Mouse (Mus musculus) MEL (cell line): ENCODE measurements at regions not wholly inside any gene's neighbourhood (a gene's known extent, or its start where the extent isn't known, plus 50 kb on each side); places are given as distances from the start of the nearest gene placed in this dataset.

Experiments
- DNase-seq: peaks from one replicate; pipeline ENCODE4 v3.0.0; 2011; ENCODE audit warnings: low read depth, low spot score
- H3K27ac ChIP-seq: 2 replicates; pipeline ENCODE4 v1.5.1; 2012; ENCODE audit warnings: low read depth, mild to moderate bottlenecking, control low read depth, low read length, moderate library complexity; ENCODE audit not compliant: control insufficient read depth
- H3K27me3 ChIP-seq, 2 experiments: fragments of 150-350 bp in 1 of 2; sonication (generic) in 1 of 2; 2 replicates each; pipeline ENCODE4 v1.6.1; 2012; ENCODE audit warnings: low read length in 2 of 2, mild to moderate bottlenecking in 2 of 2, improper control_type of control experiment in 1 of 2, moderate library complexity in 1 of 2; ENCODE audit not compliant: insufficient read depth in 2 of 2, control insufficient read depth in 1 of 2
- H3K36me3 ChIP-seq, 2 experiments: 2 replicates each; pipeline ENCODE4 v1.6.1; 2012 to 2014; ENCODE audit warnings: low read length in 2 of 2, improper control_type of control experiment in 1 of 2, inconsistent platforms in 1 of 2, mild to moderate bottlenecking in 1 of 2; ENCODE audit not compliant: insufficient read depth in 2 of 2, control insufficient read depth in 1 of 2
- H3K4me1 ChIP-seq, 2 experiments: fragments of 150-350 bp in 1 of 2; sonication (generic) in 1 of 2; 2 replicates each; pipeline ENCODE4 v1.6.1; 2012; ENCODE audit warnings: low read length in 2 of 2, improper control_type of control experiment in 1 of 2, mild to moderate bottlenecking in 1 of 2; ENCODE audit not compliant: insufficient read depth in 2 of 2, control insufficient read depth in 1 of 2
- H3K4me3 ChIP-seq, 2 experiments: fragments of 150-350 bp in 1 of 2; sonication (generic) in 1 of 2; 2 replicates each; pipeline ENCODE4 v1.5.1; 2012; ENCODE audit warnings: low read depth in 2 of 2, low read length in 2 of 2, mild to moderate bottlenecking in 2 of 2, moderate library complexity in 2 of 2, control low read depth in 1 of 2, improper control_type of control experiment in 1 of 2; ENCODE audit not compliant: control insufficient read depth in 1 of 2, insufficient read depth in 1 of 2
- H3K79me2 ChIP-seq: 2 replicates; pipeline ENCODE4 v1.6.1; 2012; ENCODE audit warnings: mild to moderate bottlenecking, low read length, moderate library complexity; ENCODE audit not compliant: control insufficient read depth, poor library complexity, insufficient read depth
- H3K9ac ChIP-seq: 2 replicates; pipeline ENCODE4 v1.6.1; 2012; ENCODE audit warnings: low read depth, mild to moderate bottlenecking, control low read depth, low read length, moderate library complexity; ENCODE audit not compliant: control insufficient read depth, poor library complexity, severe bottlenecking
- H3K9me3 ChIP-seq: fragments of 150-350 bp; sonication (generic); replicated peaks from 2 replicates; pipeline ENCODE4 v1.6.1; 2012; ENCODE audit warnings: mild to moderate bottlenecking, low read length, improper control_type of control experiment, moderate library complexity; ENCODE audit not compliant: insufficient read depth
- CTCF ChIP-seq, 3 experiments: IDR thresholded peaks in 2 of 3; conservative IDR thresholded peaks in 1 of 3; 2 replicates each; pipeline ENCODE4 v1.5.1; 2011 to 2012; ENCODE audit warnings: low read length in 3 of 3, low read depth in 2 of 3, mild to moderate bottlenecking in 2 of 3, improper control_type of control experiment in 1 of 3, inconsistent platforms in 1 of 3, mixed read lengths in 1 of 3, moderate library complexity in 1 of 3; ENCODE audit not compliant: control insufficient read depth in 1 of 3, insufficient read depth in 1 of 3, poor library complexity in 1 of 3, severe bottlenecking in 1 of 3
- E2F4 ChIP-seq: IDR thresholded peaks from 2 replicates; pipeline ENCODE4 v1.6.1; 2011; ENCODE audit warnings: low read depth, low read length, improper control_type of control experiment, borderline replicate concordance
- ELF1 ChIP-seq: IDR thresholded peaks from 2 replicates; pipeline ENCODE4 v1.6.1; 2014; ENCODE audit warnings: low read depth, mild to moderate bottlenecking, inconsistent platforms, low read length, improper control_type of control experiment, moderate library complexity
- EP300 ChIP-seq, 2 experiments: IDR thresholded peaks; 2 replicates each; pipeline ENCODE4 v1.6.1; 2011; ENCODE audit warnings: improper control_type of control experiment in 2 of 2, low read length in 2 of 2, low read depth in 1 of 2, mild to moderate bottlenecking in 1 of 2
- ETS1 ChIP-seq: IDR thresholded peaks from 2 replicates; pipeline ENCODE4 v1.6.1; 2012; ENCODE audit warnings: low read depth, mild to moderate bottlenecking, inconsistent platforms, low read length, improper control_type of control experiment, moderate library complexity
- GABPA ChIP-seq: IDR thresholded peaks from 2 replicates; pipeline ENCODE4 v1.6.1; 2012; ENCODE audit warnings: low read depth, mild to moderate bottlenecking, inconsistent platforms, low read length, improper control_type of control experiment, moderate library complexity
- GATA1 ChIP-seq: IDR thresholded peaks from 2 replicates; pipeline ENCODE4 v1.6.1; 2011; ENCODE audit warnings: low read depth, low read length, improper control_type of control experiment
- JUND ChIP-seq: IDR thresholded peaks from 2 replicates; pipeline ENCODE4 v1.6.1; 2011; ENCODE audit warnings: low read depth, mild to moderate bottlenecking, improper control_type of control experiment, low read length
- MAFK ChIP-seq: IDR thresholded peaks from 2 replicates; pipeline ENCODE4 v1.6.1; 2011; ENCODE audit warnings: low read depth, mild to moderate bottlenecking, low read length, improper control_type of control experiment, borderline replicate concordance
- MAX ChIP-seq: IDR thresholded peaks from 2 replicates; pipeline ENCODE4 v1.6.1; 2011; ENCODE audit warnings: low read length, improper control_type of control experiment
- MAZ ChIP-seq: IDR thresholded peaks from 2 replicates; pipeline ENCODE4 v1.6.1; 2012; ENCODE audit warnings: low read depth, mild to moderate bottlenecking, inconsistent platforms, low read length, improper control_type of control experiment
- MEF2A ChIP-seq: IDR thresholded peaks from 2 replicates; pipeline ENCODE4 v1.6.1; 2014; ENCODE audit warnings: low read depth, mild to moderate bottlenecking, inconsistent platforms, low read length, improper control_type of control experiment; ENCODE audit not compliant: poor library complexity, insufficient replicate concordance, severe bottlenecking; ENCODE audit errors: extremely low read depth
- MXI1 ChIP-seq: IDR thresholded peaks from 2 replicates; pipeline ENCODE4 v1.6.1; 2011; ENCODE audit warnings: mild to moderate bottlenecking, low read depth, low read length, improper control_type of control experiment
- MYC ChIP-seq: IDR thresholded peaks from 2 replicates; pipeline ENCODE4 v1.6.1; 2011; ENCODE audit warnings: low read depth, mild to moderate bottlenecking, low read length, improper control_type of control experiment, moderate library complexity
- NRF1 ChIP-seq: IDR thresholded peaks from 2 replicates; pipeline ENCODE4 v1.6.1; 2014; ENCODE audit warnings: low read depth, mild to moderate bottlenecking, inconsistent platforms, low read length, improper control_type of control experiment, moderate library complexity; ENCODE audit not compliant: poor library complexity, insufficient read depth, severe bottlenecking
- RCOR1 ChIP-seq: IDR thresholded peaks from 2 replicates; pipeline ENCODE4 v1.6.1; 2012; ENCODE audit warnings: low read depth, mild to moderate bottlenecking, inconsistent platforms, low read length, improper control_type of control experiment
- SMC3 ChIP-seq: IDR thresholded peaks from 2 replicates; pipeline ENCODE4 v1.6.1; 2011; ENCODE audit warnings: low read depth, low read length, improper control_type of control experiment
- TBP ChIP-seq: IDR thresholded peaks from 2 replicates; pipeline ENCODE4 v1.8.0; 2011; ENCODE audit warnings: low read depth, low read length, improper control_type of control experiment
- TCF12 ChIP-seq: IDR thresholded peaks from 2 replicates; pipeline ENCODE4 v1.6.1; 2014; ENCODE audit warnings: low read depth, mild to moderate bottlenecking, inconsistent platforms, low read length, improper control_type of control experiment, moderate library complexity
- UBTF ChIP-seq: IDR thresholded peaks from 2 replicates; pipeline ENCODE4 v1.6.1; 2012; ENCODE audit warnings: low read depth, mild to moderate bottlenecking, inconsistent platforms, low read length, improper control_type of control experiment, moderate library complexity, borderline replicate concordance; ENCODE audit not compliant: insufficient read depth
- USF1 ChIP-seq: IDR thresholded peaks from 2 replicates; pipeline ENCODE4 v1.6.1; 2014; ENCODE audit warnings: low read depth, mild to moderate bottlenecking, inconsistent platforms, low read length, improper control_type of control experiment, moderate library complexity
- USF2 ChIP-seq, 2 experiments: IDR thresholded peaks; 2 replicates each; pipeline ENCODE4 v1.6.1; 2011 to 2012; ENCODE audit warnings: improper control_type of control experiment in 2 of 2, low read length in 2 of 2, borderline replicate concordance in 1 of 2, inconsistent platforms in 1 of 2, low read depth in 1 of 2, mild to moderate bottlenecking in 1 of 2; ENCODE audit not compliant: insufficient read depth in 1 of 2
- ZKSCAN1 ChIP-seq: IDR thresholded peaks from 2 replicates; pipeline ENCODE4 v1.6.1; 2012; ENCODE audit warnings: low read depth, mild to moderate bottlenecking, inconsistent platforms, low read length, improper control_type of control experiment, moderate library complexity
- ZMIZ1 ChIP-seq: IDR thresholded peaks from 2 replicates; pipeline ENCODE4 v1.6.1; 2012; ENCODE audit warnings: low read depth, mild to moderate bottlenecking, inconsistent platforms, low read length, improper control_type of control experiment, moderate library complexity
- ZNF384 ChIP-seq: IDR thresholded peaks from 2 replicates; pipeline ENCODE4 v1.6.1; 2012; ENCODE audit warnings: low read depth, mild to moderate bottlenecking, inconsistent platforms, low read length, improper control_type of control experiment

DNA sequence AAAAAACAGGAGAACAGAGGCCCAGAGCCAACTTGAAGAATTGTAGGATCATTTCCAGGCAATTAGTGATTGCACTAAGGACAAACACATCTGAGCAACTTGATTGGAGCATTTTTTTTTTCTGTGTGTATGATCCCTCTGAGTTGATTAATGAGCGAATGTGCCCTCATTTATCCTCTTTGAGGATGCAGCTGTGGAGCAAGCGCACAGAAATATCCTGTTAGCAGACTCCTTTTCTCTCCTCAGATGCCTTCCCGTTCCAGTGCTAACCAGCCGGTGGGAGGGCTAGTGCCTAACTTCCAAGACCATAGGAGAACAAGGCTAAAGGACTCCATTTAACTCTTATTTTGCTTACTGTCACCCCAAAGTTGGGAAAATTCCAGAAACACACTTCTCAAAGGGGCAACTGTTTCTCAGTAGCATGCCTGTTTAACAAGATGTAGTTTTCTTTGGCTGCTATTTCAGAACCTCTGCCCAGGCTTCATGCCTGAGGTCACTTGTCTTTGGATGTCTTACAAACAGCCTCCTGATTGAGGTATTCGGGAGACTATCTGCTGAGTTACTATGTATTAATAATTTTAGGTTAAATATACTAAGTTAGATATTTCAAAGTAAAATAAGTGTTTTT lies 144.8 kb upstream of the Hapln1 start:
- TF ChIP-seq ZNF384 (no peak), ELF1 (no peak), USF1 (no peak), MYC (no peak), MXI1 (no peak), MAFK (no peak), CTCF (IDR thresholded peaks at IDR 0.05 in 2 of 3, conservative IDR thresholded peaks at IDR 0.05 in 1 of 3; ENCODE audit: control insufficient read depth in 1 of 3, insufficient read depth in 1 of 3, low read depth in 2 of 3, low read length in 3 of 3, poor library complexity in 1 of 3, severe bottlenecking in 1 of 3) (no peak), GABPA (no peak), MAX (no peak), RCOR1 (no peak), JUND (no peak), GATA1 (no peak), UBTF (no peak), TBP (no peak)
- TF ChIP-seq, all 39 proteins: peak for 0

DNA sequence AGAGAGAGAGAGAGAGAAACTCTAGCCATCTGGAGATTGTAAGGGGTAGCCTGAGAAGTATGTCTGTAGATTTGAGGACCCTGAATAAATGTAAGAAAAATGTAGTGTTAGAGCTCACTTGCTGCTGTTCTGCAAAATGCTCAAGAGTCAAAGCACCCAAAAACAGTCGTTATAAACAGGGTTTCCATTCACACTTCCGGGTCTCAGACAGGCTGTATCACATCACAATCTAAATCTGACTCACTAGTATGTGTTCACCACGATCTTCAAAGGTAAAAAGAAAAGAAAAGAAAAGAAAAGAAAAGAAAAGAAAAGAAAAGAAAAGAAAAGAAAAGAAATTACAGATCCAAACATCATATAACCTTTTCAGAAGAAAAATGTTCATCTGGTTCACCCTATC lies 143.7 kb upstream of the Hapln1 start:
- Histone ChIP-seq H3K79me2 (no peaks in the 10 kb centered on the region), H3K9me3 (no peaks in the 10 kb centered on the region), H3K36me3 (peaks cover 0 to 11% of the 10 kb centered on the region in 2 experiments; a peak in 2 of 4 replicates), H3K27me3 (no peaks in the 10 kb centered on the region), H3K27ac (no peak overlapping the region), H3K9ac (no peak overlapping the region), H3K4me3 (no peak overlapping the region), H3K4me1 (peaks cover 4 to 6% of the 10 kb centered on the region in 2 experiments)
- no peak for DNase-seq
- TF ChIP-seq ZKSCAN1: no peak
- TF ChIP-seq TCF12: no peak
- TF ChIP-seq ZMIZ1: no peak
- TF ChIP-seq ETS1: no peak
- no peak for TF ChIP-seq UBTF
- TF ChIP-seq RCOR1: no peak
- TF ChIP-seq MEF2A: no peak
- TF ChIP-seq SMC3: no peak
- no peak for TF ChIP-seq EP300 (IDR thresholded peaks at IDR 0.05; ENCODE audit: low read depth in 1 of 2, low read length in 2 of 2)
- no peak for TF ChIP-seq USF2 (IDR thresholded peaks at IDR 0.05; ENCODE audit: borderline replicate concordance in 1 of 2, insufficient read depth in 1 of 2, low read depth in 1 of 2, low read length in 2 of 2)
- no peak for TF ChIP-seq MXI1
- TF ChIP-seq NRF1: no peak
- no peak for TF ChIP-seq E2F4
- TF ChIP-seq MAZ: no peak
- TF ChIP-seq JUND: no peak

More for the DNA sequence above, 144.8 kb upstream of the Hapln1 start:
- Histone ChIP-seq H3K9ac (no peak overlapping the region), H3K9me3 (no peaks in the 10 kb centered on the region), H3K27ac (no peak overlapping the region), H3K36me3 (peaks cover 0 to under 1% of the 10 kb centered on the region in 2 experiments; a peak in 2 of 4 replicates), H3K4me1 (peaks cover 0 to under 1% of the 10 kb centered on the region in 2 experiments; a peak in 1 of 4 replicates), H3K79me2 (no peaks in the 10 kb centered on the region), H3K27me3 (no peaks in the 10 kb centered on the region), H3K4me3 (no peak overlapping the region)
- no peak for DNase-seq
